Mouse (Mus musculus) gastrocnemius, adult 18-20 months (tissue): ENCODE results near the gene Frs3. TPM values are rescaled to one million over a fixed set of nuclear protein-coding genes. Genes with fewer than 3 reads are reported as not detected.
A peak's percentile ranks its signal among the peaks of the same experiment; 100 is the strongest.

Experiments
- DNase-seq: peaks from one replicate; pipeline ENCODE4 v3.0.0; 2021; ENCODE audit warnings: low spot score
- total RNA-seq, 2 experiments: library from RNA; stranded (reverse); gene quantifications; 2 replicates each; pipeline ENCODE4 v1.2.3; 2021

Frs3 gene
- total RNA-seq, 2 experiments from 2014 or later: 6.8 to 7.2 TPM

GRCm38 (mm10) chr17:47730633-47731575 is 42.1 kb downstream of the Frs3 start:
- no peak for DNase-seq

DNA sequence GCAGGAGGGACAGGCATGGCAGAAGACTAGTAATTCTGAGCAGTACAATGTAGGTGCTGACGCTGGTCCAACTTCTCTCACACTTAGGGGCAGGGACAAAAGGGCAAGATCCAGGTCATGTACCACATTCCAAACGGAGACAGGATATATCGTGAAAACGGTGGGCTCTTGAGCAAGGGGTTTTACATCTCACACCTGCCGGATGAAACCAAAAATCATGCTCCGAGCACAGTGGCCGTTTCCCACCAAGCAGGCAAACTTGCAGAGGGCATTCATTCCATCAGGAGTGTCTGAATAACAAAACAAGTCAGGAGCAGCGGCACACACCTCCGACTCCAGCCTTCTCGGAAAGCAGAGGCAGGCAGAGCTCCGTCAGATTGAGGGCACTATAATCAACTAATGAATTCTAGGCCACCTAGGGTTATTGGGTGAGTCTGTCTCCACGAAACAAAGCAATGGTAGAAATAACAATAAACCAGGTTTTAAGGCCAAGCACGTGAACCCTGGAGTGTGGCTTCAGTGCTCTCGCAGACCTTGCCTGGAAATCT is 46.8 kb downstream of the Frs3 start:
- no peak for DNase-seq

DNA sequence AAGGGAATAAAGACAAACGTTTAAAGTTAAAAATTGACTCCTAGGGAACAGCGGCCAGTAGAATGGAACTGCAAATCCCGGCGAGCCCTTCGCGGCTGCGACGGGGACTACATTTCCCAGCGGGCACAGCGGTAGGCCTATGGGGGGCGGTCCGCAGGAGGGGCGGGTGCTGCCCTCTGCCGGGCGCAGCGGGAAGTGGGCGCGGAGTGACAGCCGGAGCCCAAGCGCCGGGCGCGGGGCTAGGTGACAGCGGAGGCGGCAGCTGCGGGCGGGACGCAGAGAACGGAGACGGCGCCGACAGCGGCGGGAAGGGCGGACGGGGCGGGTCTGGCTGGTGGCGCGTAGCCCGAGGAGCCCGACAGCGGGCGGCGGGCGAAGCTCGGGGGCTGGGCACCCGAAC is 48.0 kb downstream of the Frs3 start, which contains the start of gene Tfeb:
Tfeb (plus strand) TSS at position 175 of the 400 bp plus-strand sequence.
- peak; percentile 98 for DNase-seq

- DNase-seq: peak; percentile 92
Observed at GRCm38 (mm10) chr17:47737271-47738065, 48.6 kb downstream of the Frs3 start.

DNA sequence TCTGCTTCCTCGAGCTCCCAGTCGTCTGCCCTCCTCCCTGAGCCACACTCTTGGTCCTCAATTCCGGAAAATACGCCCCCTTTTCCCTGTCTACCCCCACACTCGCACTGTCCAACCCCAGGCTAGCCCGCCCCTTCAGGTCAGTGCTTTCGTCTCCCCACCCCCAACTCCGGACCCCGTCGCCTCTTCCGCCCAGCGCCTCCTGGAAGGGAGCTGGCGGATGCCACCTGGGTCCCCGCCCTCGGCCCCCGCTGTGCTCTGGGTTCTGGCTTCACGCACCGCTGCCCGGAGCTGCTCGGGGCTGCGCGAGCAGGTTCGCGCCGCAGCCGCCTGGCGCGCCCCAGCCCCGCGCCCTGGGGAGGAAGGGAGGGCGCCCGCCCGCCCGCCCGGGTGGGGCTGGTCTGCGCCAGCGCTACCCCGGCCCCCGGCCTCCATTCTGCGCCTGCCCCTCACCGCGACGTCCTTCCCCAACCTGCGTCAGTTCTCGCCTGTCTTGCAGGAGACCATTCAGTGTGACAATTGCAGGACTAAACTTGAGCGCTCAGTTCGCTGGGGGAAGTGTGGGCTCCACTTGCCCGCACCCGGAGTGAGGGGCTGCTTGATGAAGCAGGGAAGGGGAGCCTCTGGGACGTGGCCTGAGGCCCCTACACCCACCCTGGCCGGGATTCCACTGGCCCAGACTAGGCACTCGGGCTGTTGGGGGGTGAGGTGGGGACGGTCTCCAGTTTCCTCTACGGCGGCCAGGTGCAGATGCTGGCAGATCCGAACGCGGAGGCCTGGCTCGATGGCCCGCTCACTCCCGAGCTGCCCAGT is 49.4 kb downstream of the Frs3 start:
- DNase-seq: peak; percentile 74

GRCm38 (mm10) chr17:47738879-47739798 is 50.3 kb downstream of the Frs3 start:
- no peak for DNase-seq

GRCm38 (mm10) chr17:47740186-47740585 is 51.4 kb downstream of the Frs3 start:
- DNase-seq: no peak

DNA sequence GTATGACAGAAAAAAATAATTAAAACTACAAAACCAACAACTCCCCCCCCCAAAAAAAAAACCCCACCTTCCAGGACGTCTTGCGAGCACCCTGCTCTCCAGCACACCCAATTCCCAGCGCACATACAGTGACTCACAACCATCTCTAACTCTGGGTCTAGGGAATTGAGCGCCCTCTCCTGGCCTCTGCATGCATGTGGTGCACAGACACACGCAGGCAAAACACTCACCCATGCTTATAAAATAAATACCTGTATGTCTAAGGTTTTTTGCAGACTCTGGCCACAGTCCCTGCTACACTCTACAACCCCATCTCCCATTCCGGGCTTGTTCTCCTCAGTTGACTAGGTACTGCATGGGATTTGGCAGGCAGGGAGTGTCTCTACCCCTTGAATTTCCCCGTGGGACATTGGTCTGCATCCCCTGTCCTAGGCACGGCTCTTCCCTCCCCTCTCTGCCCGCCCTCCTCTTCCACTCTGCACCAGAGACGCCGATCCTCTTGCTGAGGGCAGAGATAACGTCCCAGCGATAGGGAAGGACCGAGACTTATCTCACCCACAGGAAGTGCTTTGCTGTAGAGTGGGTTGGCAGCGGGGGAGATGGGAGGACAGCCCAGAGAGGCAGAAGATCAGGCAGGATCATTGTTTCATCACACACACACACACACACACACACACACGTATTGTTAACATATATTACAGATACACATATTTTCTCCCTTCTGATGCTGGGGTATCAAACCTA is 54.3 kb downstream of the Frs3 start:
- DNase-seq: no peak

DNA sequence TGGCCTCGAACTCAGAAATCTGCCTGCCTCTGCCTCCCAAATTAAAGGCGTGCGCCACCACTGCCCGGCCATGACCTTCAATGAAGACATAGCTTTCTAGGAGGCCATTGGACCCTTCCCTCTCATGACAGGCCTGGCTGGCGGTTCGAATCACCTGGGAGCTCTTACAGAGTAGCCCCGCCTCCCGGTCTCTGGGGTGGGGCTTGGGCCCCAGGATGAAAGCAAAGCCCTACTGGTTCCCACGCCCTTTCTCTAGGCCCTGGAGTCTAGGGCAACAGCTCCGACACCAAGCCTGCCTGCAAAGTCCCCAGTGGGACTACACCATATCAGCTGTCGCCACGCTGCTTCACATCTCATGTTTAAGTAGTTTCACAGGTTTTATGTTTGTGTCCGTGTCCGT is 55.3 kb downstream of the Frs3 start:
- DNase-seq: no peak

DNA sequence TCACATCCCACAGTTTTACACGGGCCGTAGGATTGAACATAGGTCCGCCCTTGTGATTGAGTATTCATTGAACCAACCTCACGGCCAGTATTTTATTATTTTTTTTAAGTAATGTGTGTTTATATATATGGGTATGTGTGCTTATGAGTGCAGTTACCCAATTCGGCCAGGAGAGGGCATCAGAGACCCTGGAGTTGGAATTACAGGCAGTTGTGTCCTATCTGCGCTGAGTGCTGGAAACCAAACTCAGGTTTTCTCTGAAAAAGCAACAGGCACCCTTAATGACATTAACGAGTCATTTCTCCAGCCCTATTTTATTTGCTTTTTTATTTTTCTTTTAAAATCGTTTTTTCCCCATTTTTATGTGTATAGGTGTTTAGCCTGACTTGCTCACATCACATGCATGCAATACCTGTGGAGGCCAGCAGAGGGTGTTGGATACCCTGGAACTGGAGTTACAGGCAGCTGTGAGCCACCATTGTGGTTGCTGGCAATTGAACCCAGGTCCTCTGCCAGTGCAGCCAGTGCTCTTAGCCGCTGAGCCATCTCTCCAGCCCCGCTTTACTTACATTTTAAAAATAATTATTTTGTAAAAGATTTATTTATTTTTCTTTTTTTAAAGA is 56.0 kb downstream of the Frs3 start:
- no peak for DNase-seq

DNA sequence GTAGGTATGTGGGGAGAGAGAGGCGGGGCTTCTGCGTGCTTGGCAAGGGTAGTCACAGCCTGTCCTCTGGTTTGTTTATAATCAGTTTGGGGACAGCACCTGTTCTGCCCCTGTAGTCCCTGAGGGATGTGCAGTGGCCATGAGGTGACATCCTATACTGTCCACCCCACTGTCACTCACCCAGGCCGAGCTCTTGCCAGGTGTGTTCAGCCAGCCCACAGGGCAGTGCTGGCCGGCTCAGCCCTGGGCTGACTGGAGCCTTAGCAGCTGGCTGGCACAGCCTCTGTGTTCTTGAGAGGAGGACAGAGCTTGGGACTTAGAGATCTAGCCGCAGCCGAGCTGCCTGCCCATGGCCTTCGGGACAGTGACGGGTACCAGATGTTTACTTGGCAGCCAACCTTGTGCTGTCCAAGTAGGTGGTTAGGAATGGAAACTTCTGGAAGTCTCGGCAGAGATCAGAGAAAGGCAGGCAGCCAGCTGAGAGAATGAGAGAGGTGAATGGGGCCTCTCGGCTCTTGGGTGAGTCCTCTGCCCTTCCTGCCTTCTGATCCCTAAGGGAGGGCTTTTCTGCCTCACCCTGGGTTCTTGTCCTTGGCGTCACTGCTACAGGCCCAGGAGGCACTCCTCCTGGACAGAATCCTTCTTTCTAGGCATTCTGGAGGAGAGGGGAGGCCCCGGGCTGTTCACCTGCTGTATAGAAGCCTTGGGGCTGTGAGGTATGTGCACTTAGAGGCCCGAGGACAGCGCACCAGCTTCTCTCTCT is 60.1 kb downstream of the Frs3 start:
- DNase-seq: peak; percentile 91

GRCm38 (mm10) chr17:47749626-47750025 is 60.8 kb downstream of the Frs3 start:
- no peak for DNase-seq

DNA sequence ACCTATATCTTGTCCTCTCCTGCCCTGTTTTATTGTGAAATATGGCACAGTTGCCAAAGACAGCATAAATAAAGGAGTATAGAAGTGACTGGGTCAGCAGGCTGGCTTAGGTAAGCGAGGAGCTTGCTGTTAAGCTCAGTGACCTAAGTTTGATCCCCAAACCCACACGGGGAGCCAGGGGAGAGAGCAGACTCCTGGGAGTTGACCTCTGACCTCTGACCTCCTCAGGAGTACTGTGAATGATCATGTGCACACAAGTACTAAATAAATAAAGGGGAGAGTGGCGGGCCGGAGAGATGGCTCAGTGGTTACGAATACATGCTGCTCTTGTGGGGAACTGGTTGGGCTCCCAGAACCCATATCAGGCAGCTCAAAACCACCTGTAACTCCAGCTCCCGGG is 61.3 kb downstream of the Frs3 start:
- DNase-seq: no peak

DNA sequence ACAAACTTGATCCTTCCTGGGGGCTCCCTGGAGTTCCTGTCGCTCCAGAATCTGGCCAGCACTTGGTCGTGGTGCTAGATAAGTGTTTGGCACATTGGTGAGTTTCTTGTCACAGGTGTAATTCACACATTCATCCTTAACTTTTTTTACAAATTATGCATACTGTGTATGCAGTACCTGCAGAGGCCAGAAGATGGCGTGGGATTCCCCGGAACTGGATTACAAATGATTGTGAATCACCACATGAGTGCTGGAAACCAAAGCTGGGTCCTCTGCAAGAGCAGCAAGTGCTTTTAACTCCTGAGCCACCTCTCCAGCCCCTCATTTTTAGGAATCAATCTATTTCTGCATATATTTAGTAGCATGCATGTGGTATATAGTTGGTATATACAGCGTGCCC is 63.0 kb downstream of the Frs3 start:
- DNase-seq: no peak

DNA sequence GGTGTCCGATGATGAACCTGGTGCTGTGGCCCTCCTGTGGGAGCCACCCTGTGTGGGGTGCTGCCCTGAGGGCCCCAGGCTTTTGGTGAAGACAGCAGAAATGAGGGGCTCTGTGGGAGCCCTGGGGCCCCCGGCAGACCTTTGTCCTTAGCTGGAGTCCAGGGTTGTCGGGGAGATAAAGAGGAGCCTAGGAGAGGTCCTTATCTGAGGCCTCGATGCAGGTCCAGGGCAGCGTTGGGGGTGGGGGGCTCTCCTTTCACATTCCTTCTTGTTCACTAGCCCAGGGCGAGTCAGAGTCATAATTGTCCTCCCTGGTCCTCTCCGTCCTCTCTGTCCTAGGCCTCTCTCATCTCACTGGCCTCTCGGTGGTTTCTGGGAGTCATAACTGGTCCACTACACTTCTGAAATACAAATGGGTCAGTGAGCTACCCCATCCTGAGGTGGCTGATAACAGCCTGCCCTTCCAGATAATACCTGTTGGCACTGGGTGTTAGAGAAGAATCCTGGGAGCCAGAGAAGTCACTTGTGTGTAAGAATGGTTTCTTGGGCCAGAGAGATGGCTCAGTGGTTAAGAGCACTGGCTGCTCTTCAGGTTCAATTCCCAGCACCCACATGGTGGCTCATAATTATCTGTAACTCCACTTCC is 64.4 kb downstream of the Frs3 start:
- DNase-seq: no peak
